Mouse (Mus musculus) lung, embryonic 14.5 days (tissue): ENCODE results near the gene Dyrk1a. TPM values are rescaled to one million over a fixed set of nuclear protein-coding genes. Genes with fewer than 3 reads are reported as not detected.

Experiments
- ATAC-seq: fragments of 200-750 bp; cut with Nextera tagmentation; 2 replicates; pipeline ENCODE4 v1.8.0; 2017; ENCODE audit warnings: mild to moderate bottlenecking, moderate TSS enrichment, moderate library complexity; ENCODE audit not compliant: insufficient read depth
- DNase-seq: peaks from one replicate; pipeline ENCODE4 v3.0.0-alpha.2; 2015
- H3K27ac ChIP-seq: fragments of 300-500 bp; sonication (generic); 2 replicates; pipeline ENCODE4 v1.5.1; 2014; ENCODE audit warnings: low read depth, mild to moderate bottlenecking, moderate library complexity
- H3K27me3 ChIP-seq: fragments of 300-500 bp; sonication (generic); 2 replicates; pipeline ENCODE4 v1.6.1; 2014; ENCODE audit warnings: low read length, control low read depth; ENCODE audit not compliant: insufficient read depth
- H3K36me3 ChIP-seq: fragments of 300-500 bp; sonication (generic); 2 replicates; pipeline ENCODE4 v1.6.1; 2014; ENCODE audit warnings: control low read depth; ENCODE audit not compliant: insufficient read depth
- H3K4me1 ChIP-seq: fragments of 300-500 bp; sonication (generic); 2 replicates; pipeline ENCODE4 v1.6.1; 2014; ENCODE audit warnings: antibody characterized with exemption, control low read depth; ENCODE audit not compliant: insufficient read depth
- H3K4me2 ChIP-seq: fragments of 300-500 bp; sonication (generic); 2 replicates; pipeline ENCODE4 v1.6.1; 2014; ENCODE audit warnings: mild to moderate bottlenecking
- H3K4me3 ChIP-seq: fragments of 300-500 bp; sonication (generic); 2 replicates; pipeline ENCODE4 v1.5.1; 2014; ENCODE audit warnings: low read depth, low read length
- H3K9ac ChIP-seq: fragments of 300-500 bp; sonication (generic); 2 replicates; pipeline ENCODE4 v1.6.1; 2014
- H3K9me3 ChIP-seq: fragments of 300-500 bp; sonication (generic); 2 replicates; pipeline ENCODE4 v1.6.1; 2016; ENCODE audit warnings: low read depth, low read length, control low read depth
- CTCF ChIP-seq: IDR thresholded peaks from 2 replicates; pipeline ENCODE4 v1.5.1; 2016; ENCODE audit warnings: antibody characterized with exemption, low read depth
- WGBS: fragments of 180-500 bp; shearing (Covaris S2); extraction: QIAGEN DNeasy Blood & Tissue Kit; methylation state at CpG from one replicate; pipeline ENCODE4 v1.1.7; 2014; 5-methylcytosine and 5-hydroxymethylcytosine counted together
- polyA plus RNA-seq: library from polyadenylated mRNA; unstranded; fragments of >200 nt; fragmentation: Nextera tagmentation; extraction: Ambion mirVana; gene quantifications from 2 replicates; pipeline ENCODE4 v1.2.1, GENCODE M21; 2014

Gene Dyrk1a
- polyA plus RNA-seq, 1 experiment from 2014 or later: 11.8 TPM

- DNase-seq (no peak), ATAC-seq (no peak)
- peaks cover 17% of the 10 kb centered on the region for H3K4me1 ChIP-seq
- TF ChIP-seq CTCF: no peak
- peak overlapping the region; percentile 76 for H3K4me3 ChIP-seq
- H3K9ac ChIP-seq: peak overlapping the region; percentile 75
- 35% methylated on average over 3 of the region's 3 CpGs for WGBS
- H3K27me3 ChIP-seq: no peaks in the 10 kb centered on the region
- H3K27ac ChIP-seq: peak overlapping the region; percentile 96
- no peaks in the 10 kb centered on the region for H3K36me3 ChIP-seq
- H3K4me2 ChIP-seq: peak overlapping the region; percentile 82
- H3K9me3 ChIP-seq: no peaks in the 10 kb centered on the region
These were observed 42.3 kb upstream of the Dyrk1a start for GRCm38 (mm10) chr16:94527546-94527945.

- ATAC-seq: no peak
- H3K9ac ChIP-seq: no peak overlapping the region
- H3K36me3 ChIP-seq: no peaks in the 10 kb centered on the region
- no peak overlapping the region for H3K4me2 ChIP-seq
- peaks cover 8% of the 10 kb centered on the region for H3K4me1 ChIP-seq
- H3K27ac ChIP-seq: no peak overlapping the region
- H3K9me3 ChIP-seq: no peaks in the 10 kb centered on the region
- no peaks in the 10 kb centered on the region for H3K27me3 ChIP-seq
- no peak for TF ChIP-seq CTCF
- no peak overlapping the region for H3K4me3 ChIP-seq
- no peak for DNase-seq
- 63% methylated on average over 4 of the region's 4 CpGs for WGBS
These were observed 38.5 kb upstream of the Dyrk1a start for GRCm38 (mm10) chr16:94531268-94531667.

DNA sequence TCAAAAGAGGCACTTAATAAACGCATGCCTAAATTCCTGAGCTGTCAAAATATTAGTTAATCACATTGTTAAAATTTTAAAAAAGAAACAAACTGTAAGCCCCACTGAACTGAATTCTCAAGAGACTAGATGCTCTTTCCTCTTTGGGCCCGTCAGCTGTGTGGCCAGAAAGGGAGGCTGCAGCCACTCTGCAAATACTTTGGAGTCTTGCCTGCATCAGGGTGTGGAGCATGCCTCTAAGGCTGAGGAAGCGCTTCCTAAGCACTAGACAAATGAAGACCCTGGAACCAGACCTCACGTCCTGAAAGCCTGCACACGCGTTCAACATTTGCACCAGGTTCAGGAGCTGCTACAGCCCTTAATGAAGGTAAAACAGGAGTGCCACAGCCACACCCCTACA is 36.1 kb upstream of the Dyrk1a start:
- no peak for ATAC-seq
- TF ChIP-seq CTCF: no peak
- H3K4me3 ChIP-seq: no peak overlapping the region
- no peaks in the 10 kb centered on the region for H3K36me3 ChIP-seq
- WGBS: 53% methylated on average over 6 of the region's 6 CpGs
- peaks cover 5% of the 10 kb centered on the region for H3K4me1 ChIP-seq
- H3K4me2 ChIP-seq: no peak overlapping the region
- H3K27ac ChIP-seq: no peak overlapping the region
- no peaks in the 10 kb centered on the region for H3K27me3 ChIP-seq
- H3K9ac ChIP-seq: no peak overlapping the region
- no peaks in the 10 kb centered on the region for H3K9me3 ChIP-seq
- no peak for DNase-seq

GRCm38 (mm10) chr16:94535716-94536115 is 34.1 kb upstream of the Dyrk1a start:
- TF ChIP-seq CTCF: no peak
- no peaks in the 10 kb centered on the region for H3K9me3 ChIP-seq
- no peak overlapping the region for H3K4me3 ChIP-seq
- 82% methylated on average over 5 of the region's 5 CpGs for WGBS
- H3K27me3 ChIP-seq: no peaks in the 10 kb centered on the region
- H3K27ac ChIP-seq: no peak overlapping the region
- no peaks in the 10 kb centered on the region for H3K36me3 ChIP-seq
- H3K4me1 ChIP-seq: peaks cover 5% of the 10 kb centered on the region
- DNase-seq (no peak), ATAC-seq (no peak)
- no peak overlapping the region for H3K9ac ChIP-seq
- no peak overlapping the region for H3K4me2 ChIP-seq

DNA sequence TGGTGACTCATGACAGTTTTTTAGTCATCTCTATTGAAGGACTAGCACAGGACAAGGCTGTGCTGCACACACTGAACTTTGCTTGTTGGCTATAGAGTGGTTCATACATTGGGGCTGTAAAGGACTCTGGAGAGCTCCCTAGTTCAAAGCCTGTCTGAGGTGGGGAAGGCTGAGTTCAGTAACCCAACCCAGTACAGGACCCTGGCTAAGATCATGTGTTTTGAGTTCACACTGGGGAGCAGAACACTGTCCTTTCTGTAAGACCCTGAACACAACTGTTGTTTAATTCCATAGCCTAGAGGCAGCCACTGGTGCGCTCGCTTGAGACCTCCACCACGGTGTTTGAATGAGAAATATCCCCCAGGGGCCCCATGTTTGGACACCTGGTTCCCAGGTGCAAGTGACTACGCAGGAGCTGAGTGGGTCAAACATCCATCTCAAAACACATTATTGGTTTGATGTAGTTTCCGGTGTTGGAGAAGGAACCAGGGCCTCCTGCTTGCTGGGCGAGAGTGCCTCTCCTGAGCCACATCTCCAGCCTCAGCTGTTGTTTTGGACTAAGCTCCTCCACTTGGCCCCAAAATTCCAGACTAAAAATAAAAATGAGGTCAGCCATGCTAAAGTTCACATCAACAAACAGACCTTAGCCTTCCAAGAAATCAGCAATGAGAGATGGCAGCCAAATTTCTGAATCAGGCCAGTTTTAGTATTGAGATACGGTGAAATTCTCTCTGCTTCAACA is 33.2 kb upstream of the Dyrk1a start:
- no peak overlapping the region for H3K4me2 ChIP-seq

DNA sequence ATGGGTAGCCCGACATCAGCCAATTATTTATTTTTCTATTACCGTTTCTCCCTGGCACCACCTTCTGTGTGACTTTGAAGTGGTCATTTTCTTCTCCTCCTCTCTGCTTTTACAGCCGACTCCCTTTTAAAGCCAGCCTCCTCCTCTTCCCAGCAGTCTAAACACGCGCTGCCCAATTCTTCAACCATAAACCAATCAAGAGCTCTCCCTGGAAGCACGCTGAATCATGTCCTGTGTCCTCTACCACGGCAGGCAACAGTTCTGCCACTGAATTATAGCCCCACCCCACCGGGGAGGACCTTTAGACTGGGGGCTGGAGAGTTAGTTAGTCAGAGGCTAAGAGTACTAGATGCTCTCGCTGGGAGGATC is 32.7 kb upstream of the Dyrk1a start:
- no peaks in the 10 kb centered on the region for H3K27me3 ChIP-seq
- H3K36me3 ChIP-seq: no peaks in the 10 kb centered on the region
- H3K27ac ChIP-seq: no peak overlapping the region
- no peak overlapping the region for H3K9ac ChIP-seq
- ATAC-seq (no peak), DNase-seq (peak; percentile 10)
- H3K4me2 ChIP-seq: no peak overlapping the region
- 45% methylated on average over 9 of the region's 9 CpGs for WGBS
- TF ChIP-seq CTCF: no peak
- peaks cover 5% of the 10 kb centered on the region for H3K4me1 ChIP-seq
- no peaks in the 10 kb centered on the region for H3K9me3 ChIP-seq
- no peak overlapping the region for H3K4me3 ChIP-seq

More for the DNA sequence above, 33.2 kb upstream of the Dyrk1a start:
- Histone ChIP-seq H3K36me3 (no peaks in the 10 kb centered on the region), H3K4me3 (no peak overlapping the region), H3K4me1 (peaks cover 5% of the 10 kb centered on the region), H3K9ac (no peak overlapping the region), H3K9me3 (no peaks in the 10 kb centered on the region), H3K27ac (no peak overlapping the region), H3K27me3 (no peaks in the 10 kb centered on the region)
- no peak for TF ChIP-seq CTCF
- DNase-seq (peak; percentile 51), ATAC-seq (no peak; the same call in 1 of the 2 replicates)
- WGBS: 57% methylated on average over 7 of the region's 7 CpGs

DNA sequence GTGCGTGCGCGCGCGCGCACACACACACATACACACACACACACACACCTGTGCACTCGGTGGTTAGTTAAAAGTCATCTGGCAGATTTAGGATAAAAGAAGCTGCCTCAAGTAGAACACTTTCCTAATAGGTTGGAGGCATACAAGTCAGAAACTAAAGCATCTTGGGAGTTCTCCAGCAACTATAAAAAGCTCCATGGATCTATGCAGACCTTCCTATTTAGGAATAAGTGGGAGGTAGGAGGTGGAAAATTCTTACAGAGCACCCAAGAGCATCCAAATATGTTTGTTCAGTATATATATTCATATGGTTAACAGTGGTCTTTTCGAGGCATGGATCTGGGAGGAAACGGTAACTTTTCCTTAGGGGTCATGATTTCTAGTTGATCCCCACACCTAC is 29.7 kb upstream of the Dyrk1a start:
- Histone ChIP-seq H3K9ac (no peak overlapping the region), H3K9me3 (no peaks in the 10 kb centered on the region), H3K36me3 (no peaks in the 10 kb centered on the region), H3K4me1 (peaks cover 5% of the 10 kb centered on the region), H3K4me3 (no peak overlapping the region), H3K27me3 (no peaks in the 10 kb centered on the region), H3K4me2 (no peak overlapping the region), H3K27ac (no peak overlapping the region)
- ATAC-seq (no peak), DNase-seq (no peak)
- TF ChIP-seq CTCF: no peak
- WGBS: 95% methylated on average over 9 of the region's 9 CpGs

DNA sequence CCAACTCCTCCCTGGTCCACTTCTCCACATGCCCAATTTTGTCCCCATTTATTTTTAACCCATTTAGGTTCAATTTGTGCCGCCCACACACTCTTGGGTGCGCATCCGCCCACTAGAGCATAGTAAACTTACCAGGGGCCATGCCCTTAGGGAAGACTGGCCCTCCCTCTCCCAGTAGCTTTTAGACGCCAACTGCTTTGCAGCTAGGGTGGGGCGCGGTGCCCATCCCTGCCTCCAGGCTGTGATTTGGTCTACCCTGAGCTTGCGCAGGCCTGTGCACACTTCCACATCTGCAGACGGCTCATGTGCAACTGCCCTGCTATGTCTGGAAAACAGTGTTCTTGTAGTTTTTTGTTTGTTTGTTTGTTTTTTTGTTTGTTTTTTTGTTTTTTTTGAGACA is 26.9 kb upstream of the Dyrk1a start:
- Histone ChIP-seq H3K9ac (no peak overlapping the region), H3K4me1 (no peaks in the 10 kb centered on the region), H3K27ac (no peak overlapping the region), H3K4me2 (no peak overlapping the region), H3K4me3 (no peak overlapping the region), H3K36me3 (no peaks in the 10 kb centered on the region), H3K27me3 (no peaks in the 10 kb centered on the region), H3K9me3 (no peaks in the 10 kb centered on the region)
- WGBS: 88% methylated on average over 8 of the region's 8 CpGs
- ATAC-seq: no peak
- no peak for TF ChIP-seq CTCF
- no peak for DNase-seq
